Mouse (Mus musculus) heart, adult 2 months (tissue): ENCODE measurements around the gene Olfr898.

ENCODE experiments used
- EP300 ChIP-seq: fragments of 200-500 bp; IDR thresholded peaks from 2 replicates; pipeline ENCODE4 v1.6.1; 2011; ENCODE audit warnings: low read depth, low read length, control low read depth; ENCODE audit not compliant: insufficient read depth
- POLR2A ChIP-seq: fragments of 200-500 bp; IDR thresholded peaks from 2 replicates; pipeline ENCODE4 v1.6.1; 2011; ENCODE audit warnings: mild to moderate bottlenecking, low read depth, low read length, control low read depth; ENCODE audit not compliant: insufficient read depth

DNA sequence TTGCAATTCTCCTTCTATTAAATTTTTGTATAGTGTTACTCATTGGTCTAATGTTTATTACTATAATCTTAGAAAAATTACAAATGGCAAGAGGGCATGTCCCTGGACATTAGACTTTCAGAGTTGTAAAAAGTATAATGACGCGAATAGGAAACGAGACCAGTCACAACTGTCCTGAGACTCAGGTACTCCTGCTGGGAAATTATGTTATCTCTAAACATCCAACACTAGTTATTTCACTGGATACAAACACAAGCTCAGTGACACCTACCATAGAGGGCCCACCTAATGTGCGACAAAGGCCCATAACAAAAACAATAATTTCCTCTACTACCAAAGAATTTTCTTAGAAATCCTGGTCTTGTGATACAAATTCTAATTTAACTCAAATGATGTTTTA lies at the start of gene Olfr898:
- no peak for TF ChIP-seq POLR2A
- TF ChIP-seq EP300: no peak
